Mouse (Mus musculus) mouse embryonic stem cell (cell line): Measurements from ENCODE around the gene Baz2b.

Source experiments
- in situ Hi-C, 2 experiments: fragments of 300-500 bp; cut with MboI; formaldehyde crosslinking; loops; 1 replicate in 1 of 2; 3 replicates in 1 of 2; pipeline ENCODE4 v1.14.3; 2019 to 2020; ENCODE audit warnings: low sequenced_read_pairs in 2 of 2, low pct_unique_long_range_greater_than_20kb in 1 of 2, mixed read lengths in 1 of 2; ENCODE audit not compliant: unreplicated experiment in 1 of 2

Baz2b gene

DNA sequence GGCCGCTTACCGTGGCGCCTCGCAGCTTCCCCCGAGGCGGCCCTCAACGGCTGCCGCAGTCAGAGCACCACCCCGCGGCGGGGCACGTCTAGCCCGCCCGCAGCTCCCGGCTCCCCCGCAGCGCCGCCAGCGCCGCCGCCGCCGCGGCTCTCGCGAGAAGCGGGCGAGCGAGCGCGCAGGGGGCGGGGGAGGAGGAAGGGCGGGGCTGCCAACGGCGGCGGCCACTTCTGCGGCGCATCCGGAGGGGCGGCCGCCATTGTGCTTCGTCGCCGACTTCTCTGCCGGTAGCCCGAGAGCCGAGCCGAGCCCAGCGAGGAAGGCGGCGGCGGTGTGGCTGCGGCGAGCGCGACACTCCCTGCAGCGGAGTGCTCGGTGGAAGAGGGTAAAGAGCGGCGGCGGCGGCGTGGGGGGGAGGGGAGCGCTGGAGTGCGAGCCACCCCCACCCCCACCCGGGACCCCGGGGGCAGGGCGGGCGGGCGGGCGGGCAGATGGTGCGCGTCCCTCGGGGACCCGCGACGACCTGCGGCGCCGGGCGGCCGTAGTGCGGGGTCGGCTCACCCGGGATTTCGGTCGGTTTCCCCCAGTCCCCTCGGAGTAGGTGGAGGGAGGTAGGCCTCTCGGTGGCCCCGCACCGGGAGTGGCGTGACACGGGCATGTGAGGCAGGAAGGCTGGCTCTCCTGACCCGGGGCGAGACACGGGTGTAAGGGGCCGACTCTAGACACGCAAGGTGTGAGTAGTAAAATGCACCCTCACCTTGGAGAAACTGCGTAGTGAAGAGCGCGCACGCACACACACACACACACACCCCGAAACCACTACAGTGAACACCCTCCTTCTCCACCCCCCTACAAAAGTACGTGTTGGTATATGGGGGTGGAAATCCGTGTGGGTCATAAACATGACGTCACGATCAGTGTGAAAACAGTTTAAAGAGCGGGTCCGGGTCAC is at the start of gene Baz2b, which contains the start of gene March7:
Gene Baz2b (minus strand): TSS at position 137 of the 949 bp plus-strand sequence.
Gene March7 (plus strand): TSS at position 185 of the 949 bp plus-strand sequence.
- in situ Hi-C loops = loop anchor here in 1 of 2 experiments (10.0 kb wide), 1 partner anchor 165 kb away; no protein-coding TSS in a partner anchor

GRCm38 (mm10) chr2:60259186-60259585 is 49.5 kb upstream of the Baz2b start:
- in situ Hi-C loops = no loop called here

DNA sequence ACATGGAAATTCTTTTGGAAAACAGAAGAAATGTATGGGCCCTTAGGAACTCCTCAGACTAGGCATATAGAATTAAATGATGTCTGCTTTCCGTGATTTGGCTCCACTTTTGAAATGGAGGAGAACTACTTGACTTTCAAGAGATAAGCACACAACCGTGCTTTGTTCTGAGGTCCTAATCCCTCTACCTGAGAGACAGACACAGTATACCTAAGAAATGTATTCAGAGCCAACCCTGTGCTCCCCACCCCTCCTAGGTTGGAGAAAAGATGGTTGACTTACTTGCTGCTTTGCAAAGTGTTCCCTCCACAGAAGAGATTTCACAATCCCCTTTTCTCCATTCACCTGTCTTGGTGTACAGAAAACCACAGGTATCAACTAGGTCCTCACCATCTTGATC is 47.1 kb upstream of the Baz2b start:
- in situ Hi-C loops = no loop called here

DNA sequence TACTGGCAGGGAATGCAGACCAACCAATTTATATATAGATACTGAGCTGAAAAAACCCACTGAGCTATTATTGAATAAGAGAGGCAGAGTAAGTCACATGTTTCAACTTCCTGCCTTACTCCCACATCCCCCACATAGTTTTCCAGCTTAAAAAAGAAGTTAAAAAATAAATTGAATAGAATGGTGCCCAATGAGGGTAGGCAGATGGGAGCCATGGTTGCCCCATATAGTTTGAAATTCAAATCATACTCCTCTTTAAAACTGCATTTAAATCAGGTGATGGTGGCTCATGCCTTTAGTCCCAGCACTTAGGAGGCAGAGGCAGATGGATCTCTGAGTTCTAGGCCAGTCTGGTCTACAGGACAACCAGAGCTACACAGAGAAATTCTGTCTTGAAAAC is 43.9 kb upstream of the Baz2b start:
- in situ Hi-C loops = no loop called here

GRCm38 (mm10) chr2:60252782-60253181 is 43.1 kb upstream of the Baz2b start:
- in situ Hi-C loops = no loop called here

DNA sequence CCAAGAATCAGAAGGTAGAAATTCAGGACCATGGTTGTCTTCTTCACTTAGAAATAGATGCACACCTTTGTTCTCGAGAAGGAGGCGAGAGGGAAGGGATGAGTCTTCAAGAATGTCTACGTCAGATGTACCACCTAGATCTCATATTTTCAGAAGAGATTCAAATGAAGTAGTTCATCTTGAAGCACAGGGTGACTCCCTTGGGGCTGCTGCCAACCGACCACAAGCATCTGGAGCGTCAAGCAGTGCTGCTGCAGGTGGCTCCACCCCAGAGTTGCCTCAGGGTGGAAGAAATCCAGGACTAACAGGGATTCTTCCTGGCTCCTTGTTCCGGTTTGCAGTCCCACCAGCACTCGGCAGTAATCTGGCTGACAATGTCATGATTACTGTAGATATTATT is 24.9 kb upstream of the Baz2b start:
- in situ Hi-C loops = no loop called here

GRCm38 (mm10) chr2:60233147-60233546 is 23.5 kb upstream of the Baz2b start:
- in situ Hi-C loops = no loop called here

GRCm38 (mm10) chr2:60230361-60230760 is 20.7 kb upstream of the Baz2b start:
- in situ Hi-C loops = no loop called here

DNA sequence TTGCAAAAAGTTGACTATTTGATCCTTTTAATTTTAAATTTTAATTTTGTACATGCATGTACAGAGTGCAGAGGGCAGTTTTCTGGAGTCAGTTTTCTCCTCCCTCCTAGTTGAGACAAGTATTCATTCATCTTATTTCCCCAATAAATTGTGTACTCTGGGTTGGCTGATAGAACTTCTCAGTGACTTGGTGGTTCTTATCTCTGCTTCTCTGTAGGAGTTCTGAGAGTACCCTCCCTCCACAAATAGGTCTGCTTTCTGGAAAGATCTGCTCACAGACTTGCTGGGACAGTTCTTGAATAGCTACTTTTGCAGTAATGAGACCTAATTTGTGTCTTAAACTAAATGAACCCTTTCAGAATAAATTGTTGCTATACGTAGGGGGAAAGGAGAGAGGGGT is 18.8 kb upstream of the Baz2b start:
- in situ Hi-C loops = no loop called here

DNA sequence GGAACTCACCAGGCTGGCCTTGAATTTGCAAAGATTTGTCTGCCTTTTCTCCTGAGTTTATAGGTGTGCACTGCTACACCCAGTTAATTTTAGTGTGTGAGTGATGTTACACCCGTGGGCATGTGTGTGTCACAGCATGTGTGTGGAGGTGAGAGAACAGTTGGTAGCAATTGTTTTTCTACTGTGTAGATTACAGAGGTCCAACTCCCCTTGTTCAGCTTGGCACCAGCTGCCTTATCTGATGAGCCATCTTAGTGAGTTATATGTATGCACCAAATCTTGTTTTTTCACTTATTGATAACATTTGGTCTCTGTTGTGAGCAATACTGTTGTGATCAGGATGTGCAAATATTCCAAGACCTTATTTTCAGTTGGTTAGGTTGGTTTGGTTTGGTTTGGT is 13.8 kb upstream of the Baz2b start:
- in situ Hi-C loops = no loop called here

- in situ Hi-C loops = no loop called here
These were observed 12.3 kb upstream of the Baz2b start for GRCm38 (mm10) chr2:60221954-60222353.

- in situ Hi-C loops = no loop called here
These were observed 11.6 kb upstream of the Baz2b start for GRCm38 (mm10) chr2:60221236-60221635.

DNA sequence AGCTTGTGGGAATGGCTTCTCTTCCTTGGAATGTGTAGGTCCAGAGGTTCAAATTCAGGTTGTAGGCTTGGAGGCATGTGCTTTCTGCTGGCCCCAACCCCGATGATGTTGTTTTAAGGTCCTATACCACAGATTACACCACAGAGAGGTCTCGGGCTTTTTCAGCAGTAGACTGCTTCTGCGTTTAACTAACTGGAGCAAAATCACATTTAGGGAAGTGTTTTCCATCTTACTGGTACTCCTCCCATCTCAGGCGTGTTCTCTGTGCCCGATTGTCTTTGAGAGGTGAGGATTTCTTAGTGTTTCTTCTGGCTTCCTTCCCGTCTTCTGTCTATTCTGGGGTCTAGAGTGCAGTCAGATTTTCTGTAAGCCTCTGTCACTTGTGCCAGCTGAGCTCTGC is 8.0 kb upstream of the Baz2b start:
- in situ Hi-C loops = no loop called here

DNA sequence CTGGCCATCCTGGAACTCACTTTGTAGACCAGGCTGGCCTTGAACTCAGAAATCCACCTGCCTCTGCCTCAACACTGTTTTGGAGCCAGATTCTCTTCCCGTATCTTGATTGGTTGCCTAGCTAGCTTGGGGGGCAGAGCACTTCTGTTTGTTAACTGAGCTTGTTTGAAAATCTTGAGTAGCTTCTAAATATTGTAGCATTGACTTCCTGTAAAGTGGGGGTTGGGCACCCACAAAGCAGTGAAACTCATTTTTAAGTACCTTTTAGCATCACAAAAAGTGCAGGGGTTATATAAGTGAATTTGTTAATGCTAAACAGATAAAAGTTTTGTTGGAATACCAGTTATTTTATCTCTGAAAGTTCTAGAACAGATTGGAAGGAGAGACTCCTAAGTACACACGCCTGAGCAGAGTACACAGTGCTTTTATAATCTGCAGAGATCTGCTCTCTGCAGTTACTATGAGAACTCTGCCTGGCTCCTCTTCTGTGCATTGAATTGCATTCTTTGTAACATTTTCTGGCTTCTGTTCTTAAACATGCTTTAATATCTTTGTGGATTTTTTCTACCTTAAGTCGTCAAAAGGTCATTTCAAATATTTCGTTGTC is 7.0 kb upstream of the Baz2b start:
- in situ Hi-C loops = no loop called here

- in situ Hi-C loops = no loop called here
These were observed 5.0 kb upstream of the Baz2b start for GRCm38 (mm10) chr2:60214683-60215082.

- in situ Hi-C loops = no loop called here
These were observed 2.8 kb upstream of the Baz2b start for GRCm38 (mm10) chr2:60212488-60212887.

DNA sequence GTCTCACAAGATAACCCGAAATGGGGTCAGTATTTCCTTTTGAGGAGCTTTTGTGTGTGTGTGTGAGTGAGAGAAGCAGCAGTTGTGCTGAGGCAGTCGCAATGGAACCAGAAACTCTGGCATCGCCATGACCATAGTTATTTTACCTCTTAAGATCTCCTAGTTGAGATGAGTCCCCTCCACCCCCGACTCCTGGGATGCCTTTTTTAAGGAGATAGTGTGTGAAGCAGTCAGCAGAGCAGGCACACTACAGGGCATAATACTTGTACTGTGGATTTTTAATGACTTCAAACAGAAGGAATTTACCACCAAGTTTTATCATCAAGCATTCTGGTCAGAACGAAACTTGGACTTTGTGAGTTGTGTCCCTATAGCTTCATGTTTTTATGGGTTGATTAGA is 1.2 kb upstream of the Baz2b start:
- in situ Hi-C loops = no loop called here

- in situ Hi-C loops = loop anchor here in 1 of 2 experiments (10.0 kb wide), 1 partner anchor 164 kb away; no protein-coding TSS in a partner anchor
These were observed 472 bp downstream of the Baz2b start for GRCm38 (mm10) chr2:60209122-60209611.

GRCm38 (mm10) chr2:60205795-60206194 is 3.8 kb downstream of the Baz2b start:
- in situ Hi-C loops = loop anchor here in 1 of 2 experiments (10.0 kb wide), 1 partner anchor 161 kb away; no protein-coding TSS in a partner anchor
